Mouse (Mus musculus) right cerebral cortex, postnatal 4 days (tissue): ENCODE data around the gene Pear1.

Experiments used
- DNase-seq: peaks from one replicate; pipeline ENCODE4 v3.0.0-alpha.2; 2022

The Pear1 gene

DNA sequence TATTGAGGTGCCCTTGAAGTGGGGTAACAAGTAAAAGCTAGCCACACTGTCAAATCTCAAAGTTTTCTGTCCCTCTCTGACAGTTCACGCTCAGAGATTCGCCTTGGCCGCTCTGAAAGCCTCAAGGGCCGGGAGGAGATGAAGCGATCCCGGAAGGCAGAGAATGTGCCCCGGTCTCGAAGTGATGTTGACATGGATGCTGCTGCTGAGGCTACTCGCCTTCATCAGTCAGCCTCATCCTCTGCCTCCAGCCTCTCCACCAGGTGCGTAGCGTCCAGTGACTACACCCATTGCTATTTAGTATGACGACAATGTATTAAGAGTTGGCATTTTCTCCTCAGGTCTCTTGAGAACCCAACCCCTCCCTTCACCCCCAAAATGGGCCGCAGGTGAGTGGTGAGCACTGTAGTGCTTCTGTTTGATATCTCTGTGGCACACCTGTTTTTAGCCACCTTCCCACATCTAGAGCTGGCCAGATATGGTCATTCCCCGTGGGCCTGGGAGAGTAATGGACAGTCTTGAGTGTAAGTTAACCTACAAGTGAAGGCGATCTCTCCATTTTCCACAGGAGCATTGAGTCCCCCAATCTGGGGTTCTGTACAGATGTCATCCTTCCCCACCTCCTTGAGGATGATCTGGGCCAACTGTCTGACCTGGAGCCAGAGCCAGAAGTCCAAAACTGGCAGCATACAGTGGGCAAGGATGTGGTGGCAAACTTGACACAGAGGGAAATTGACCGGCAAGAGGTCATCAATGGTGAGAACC lies 98.5 kb downstream of the Pear1 start:
- DNase-seq: no peak

DNA sequence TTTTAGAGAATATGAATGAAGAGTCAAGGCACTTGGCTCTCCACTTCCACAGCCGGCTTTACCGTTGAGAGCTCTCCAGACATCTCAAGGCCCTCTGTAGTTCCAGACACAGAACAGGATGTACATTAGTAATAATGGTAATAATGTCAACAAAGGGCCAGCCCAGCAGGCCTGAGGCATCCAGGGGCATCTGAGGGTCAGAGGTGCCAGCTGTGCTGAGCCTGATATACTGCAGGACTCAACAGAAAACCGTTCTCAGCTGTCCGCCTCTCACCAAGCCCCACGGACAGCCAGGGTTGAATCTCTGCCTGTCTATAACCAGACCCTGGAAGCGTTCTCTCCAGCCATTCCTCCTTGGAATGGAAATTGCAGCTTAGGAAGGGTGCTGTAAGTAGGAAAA lies 99.5 kb downstream of the Pear1 start:
- DNase-seq: no peak

DNA sequence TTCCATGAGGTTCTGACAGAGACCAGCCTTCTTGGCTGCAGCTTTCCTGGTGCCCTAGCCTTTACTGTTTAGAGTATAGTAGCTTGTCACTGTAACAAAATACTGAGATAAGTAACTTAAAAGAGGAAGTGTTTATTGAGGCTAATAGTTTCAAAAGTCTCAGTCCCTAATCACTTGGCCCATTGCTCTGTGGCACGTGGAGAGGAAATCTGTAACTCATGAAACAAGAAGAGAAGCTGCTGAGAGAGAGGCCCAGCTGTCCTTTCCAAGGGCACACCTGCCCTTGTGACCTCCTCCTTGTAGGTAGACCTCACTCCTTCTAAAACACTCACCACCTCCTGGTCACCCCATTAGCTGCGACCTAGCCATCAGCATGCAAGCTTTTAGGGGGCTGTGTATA lies 105.6 kb downstream of the Pear1 start:
- DNase-seq: no peak
